Mouse (Mus musculus): ENCODE measurements at regions not wholly inside any gene's neighbourhood (a gene's known extent, or its start where the extent isn't known, plus 50 kb on each side); places are given as distances from the start of the nearest gene placed in this dataset.

DNA sequence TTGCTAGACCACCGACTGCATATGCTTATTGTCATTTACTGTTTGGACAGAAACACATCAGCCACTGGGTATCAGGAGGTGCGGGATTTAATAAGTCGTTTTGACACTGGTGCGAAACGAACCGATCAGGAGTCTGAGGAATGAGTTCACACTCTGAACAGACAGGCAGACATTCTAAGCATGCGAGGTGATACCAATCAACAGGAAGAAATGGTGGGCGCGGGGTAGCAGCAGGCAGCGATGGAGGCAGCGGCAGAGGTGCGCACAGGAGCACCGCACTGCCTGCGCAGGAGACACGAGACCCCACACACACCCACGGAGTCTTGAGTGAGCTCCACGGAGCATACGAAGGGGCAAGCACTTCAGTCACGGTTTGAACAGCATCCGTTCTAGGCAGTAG lies 210.6 kb upstream of the Spred2 start:
- no peak for TF ChIP-seq POLR2A (IDR thresholded peaks at IDR 0.05; ENCODE audit: low read depth, low read length)
- no peak for TF ChIP-seq CTCF (conservative IDR thresholded peaks at IDR 0.05; ENCODE audit: insufficient read depth, insufficient read length, low read depth, low read length)

Data from kidney, adult 2 months (tissue).